Mouse (Mus musculus): ENCODE measurements around the gene Olfr1018.

GRCm38 (mm10) chr2:85802444-85802843, 15.8 kb upstream of the Olfr1018 start, which contains the start of gene Olfr1016:
- TF ChIP-seq POLR2A (IDR thresholded peaks at IDR 0.05; ENCODE audit: borderline replicate concordance, low read depth, low read length) (no peak), CTCF (IDR thresholded peaks at IDR 0.05; ENCODE audit: low read depth, low read length) (no peak)

All from bone marrow macrophage, adult 2 months (primary cell).